Mouse (Mus musculus): ENCODE measurements around the gene Pinlyp. TPM values are rescaled to one million over a fixed set of nuclear protein-coding genes. Genes with fewer than 3 reads are reported as not detected.

Gene Pinlyp
- total RNA-seq, 2 experiments from 2014 or later: not detected

DNA sequence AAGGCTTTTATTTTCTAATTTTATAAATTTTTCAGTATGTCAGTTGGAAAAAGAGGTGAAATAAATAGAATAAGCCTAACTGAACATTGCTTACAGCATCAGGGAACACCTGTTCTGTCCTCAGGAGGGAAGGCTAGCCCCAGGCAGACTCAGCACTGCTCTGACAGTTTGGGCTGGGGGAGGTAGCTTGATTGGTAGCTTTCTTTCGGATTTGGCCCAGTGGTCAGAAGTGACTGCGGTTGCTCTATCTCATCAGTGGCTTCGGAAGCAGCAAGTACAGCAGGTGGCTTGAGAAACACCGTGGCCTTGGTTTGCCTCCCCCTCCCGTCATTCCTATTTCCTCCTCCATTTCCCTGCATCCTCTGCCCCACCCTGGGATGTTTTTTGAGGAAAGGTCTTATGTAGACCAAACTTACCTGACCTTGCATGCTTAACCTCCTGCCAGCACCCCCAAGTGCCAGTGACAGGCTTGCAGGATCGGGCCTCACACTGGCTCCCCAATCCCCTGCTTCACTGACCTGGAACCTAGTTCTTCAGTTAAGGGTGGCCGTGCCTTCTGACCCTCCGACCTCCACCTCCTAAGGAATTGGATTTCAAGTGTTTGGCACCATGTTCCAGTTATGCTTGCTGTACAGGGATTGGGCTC lies 17.4 kb upstream of the Pinlyp start:
- no peak for DNase-seq

DNA sequence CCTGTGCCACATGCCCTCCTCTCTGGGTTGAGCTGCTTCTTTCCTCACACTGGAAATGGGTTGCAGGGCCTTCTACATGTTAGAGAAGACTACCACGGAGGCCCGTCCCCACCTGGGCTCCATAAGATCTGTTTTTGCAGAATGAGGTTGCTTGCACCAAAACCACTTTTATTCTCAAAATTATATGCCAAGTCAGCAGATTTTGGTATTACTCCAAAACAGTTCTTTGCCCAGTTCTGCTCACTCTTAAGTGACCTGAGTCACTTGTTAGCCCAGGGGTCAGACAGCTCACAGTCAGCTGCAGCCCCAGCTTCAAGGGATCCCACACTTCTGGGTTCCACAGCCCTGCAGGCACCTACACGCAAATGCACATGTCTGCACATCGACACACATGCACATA lies 15.5 kb upstream of the Pinlyp start:
- no peak for DNase-seq

DNA sequence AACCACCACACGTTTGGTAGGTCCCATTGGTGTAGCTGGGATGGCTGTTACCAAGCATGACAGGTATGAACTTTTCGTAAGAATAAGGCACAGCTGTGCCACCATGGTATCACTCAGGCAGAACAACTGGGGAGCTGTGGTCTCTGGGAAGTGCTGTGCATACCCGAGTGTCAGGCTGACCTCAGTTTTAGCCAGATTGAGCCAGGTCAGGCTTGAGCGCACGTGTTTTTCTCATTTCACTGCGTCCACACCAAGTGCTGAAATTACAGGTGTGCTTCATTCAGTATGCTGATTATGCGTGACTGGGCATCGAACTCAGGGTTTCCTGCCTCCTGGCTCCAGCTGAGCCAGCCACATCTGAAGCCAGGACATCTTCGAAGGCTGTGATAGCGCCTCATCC lies 9.9 kb upstream of the Pinlyp start:
- DNase-seq: no peak

DNA sequence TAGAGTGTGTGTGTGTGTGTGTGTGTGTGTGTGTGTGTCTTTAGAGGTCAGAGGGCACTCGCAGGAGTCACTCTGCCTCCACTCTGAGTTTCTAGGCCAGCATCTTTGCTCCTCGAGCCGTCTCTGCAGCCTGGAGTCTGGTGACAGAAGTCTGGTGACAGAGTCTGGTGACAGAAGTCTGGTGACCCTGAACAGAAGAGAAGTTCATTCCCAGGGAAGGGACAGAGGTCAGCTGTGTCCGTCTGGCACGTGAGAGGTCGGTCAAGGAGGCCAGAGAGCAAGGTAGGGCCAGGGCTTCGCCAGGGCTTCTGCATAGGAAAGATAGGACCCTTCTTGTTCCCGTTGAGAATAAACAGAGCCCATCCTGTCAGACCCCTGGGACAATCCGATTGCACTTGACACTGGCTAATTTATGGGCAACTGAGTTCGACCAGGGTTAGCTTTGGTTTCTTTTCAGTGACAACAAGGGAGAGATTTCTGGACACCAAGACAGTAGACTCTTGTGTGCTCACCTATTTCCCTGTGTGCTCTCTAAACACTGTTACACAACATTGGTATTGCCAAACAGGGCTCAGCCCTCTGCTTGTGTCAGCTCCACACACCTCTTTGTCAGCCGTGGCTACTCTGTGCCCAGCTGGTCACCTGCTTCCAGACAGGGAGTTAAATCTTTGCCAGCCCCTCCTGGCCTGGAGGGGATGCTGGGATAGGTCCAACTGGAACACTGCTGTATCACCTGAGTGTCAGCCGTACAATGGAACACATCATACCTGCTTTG lies 6.3 kb upstream of the Pinlyp start:
- no peak for DNase-seq

DNA sequence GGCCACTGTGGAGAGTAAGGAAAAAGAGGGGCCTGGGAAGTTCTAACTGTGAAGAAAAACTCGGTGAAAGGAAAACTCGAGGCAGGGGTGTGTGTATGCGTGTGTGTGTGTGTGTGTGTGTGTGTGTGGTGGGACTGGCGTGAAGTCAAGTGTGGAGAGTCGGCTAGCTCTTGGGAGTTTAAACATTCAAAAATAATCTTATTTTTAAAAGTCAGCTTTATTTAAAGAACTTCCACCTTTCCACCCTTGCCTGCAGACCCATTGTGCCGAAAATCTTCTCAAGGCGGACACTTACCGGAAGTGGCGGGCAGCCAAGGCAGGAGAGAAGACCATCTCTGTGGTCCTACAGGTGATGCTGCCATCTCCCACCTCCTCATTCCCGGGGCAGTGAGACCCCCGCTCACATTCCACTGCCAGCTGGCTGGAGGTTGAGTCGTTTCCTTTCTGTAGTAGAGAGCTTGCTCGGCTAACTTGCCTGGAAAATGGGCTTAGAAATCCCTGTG lies 1.7 kb upstream of the Pinlyp start:
- DNase-seq: no peak

DNA sequence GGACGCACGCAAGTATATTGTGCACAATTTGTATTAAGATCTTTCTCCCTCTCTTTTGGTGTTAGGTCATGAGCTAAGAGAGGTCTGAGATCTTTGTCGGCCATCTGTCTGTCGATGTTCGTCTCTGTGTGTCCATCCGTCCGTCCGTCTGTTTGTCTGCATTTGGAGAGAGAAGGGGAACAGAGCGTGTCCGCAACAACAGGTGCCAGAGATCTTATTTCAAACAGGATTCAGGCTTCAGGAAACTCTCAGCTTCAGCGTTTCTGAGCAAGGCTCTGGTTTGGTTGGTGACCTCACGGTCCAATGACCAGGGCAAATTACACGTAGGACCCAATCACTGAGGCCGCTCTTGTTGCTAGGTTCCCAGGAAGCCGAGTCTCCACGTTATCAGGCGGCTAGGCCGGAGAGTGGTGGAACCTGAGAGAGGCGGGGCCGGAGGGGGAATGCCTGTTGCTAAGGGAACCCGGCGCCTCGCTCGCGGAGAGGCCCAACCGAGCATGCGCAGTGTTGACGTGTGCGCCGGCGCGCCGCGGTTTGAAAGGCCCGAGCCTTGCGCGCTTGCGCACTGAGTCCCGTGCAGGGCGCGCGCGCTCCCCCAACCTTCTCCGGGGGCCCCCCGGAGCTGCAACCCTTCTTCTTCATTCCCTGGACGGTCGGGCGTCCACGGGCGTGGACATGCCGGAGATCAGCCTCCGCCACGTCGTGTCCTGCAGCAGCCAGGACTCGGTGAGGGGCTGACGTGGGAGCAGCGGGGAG lies 894 bp upstream of the Pinlyp start:
- DNase-seq: peak; percentile 99

DNA sequence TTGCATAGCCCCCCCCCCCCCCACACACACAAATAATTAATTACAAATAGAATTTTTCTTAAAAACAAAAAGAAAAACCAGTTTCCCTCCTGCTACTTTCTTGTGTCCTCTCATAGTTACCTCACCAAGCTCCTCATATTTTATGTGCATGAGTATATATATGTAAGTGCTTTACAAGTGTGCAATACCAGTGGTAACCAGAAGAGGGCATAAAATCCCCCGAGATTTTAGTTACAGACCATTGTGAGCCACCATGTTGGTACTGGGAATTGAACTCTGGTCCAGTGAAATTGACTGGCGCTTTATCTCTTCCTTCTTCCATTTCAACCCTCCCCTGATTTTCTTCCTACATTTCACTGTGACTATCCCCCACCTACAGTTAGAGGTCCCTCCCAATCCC lies 1.4 kb downstream of the Pinlyp start:
- no peak for DNase-seq

DNA sequence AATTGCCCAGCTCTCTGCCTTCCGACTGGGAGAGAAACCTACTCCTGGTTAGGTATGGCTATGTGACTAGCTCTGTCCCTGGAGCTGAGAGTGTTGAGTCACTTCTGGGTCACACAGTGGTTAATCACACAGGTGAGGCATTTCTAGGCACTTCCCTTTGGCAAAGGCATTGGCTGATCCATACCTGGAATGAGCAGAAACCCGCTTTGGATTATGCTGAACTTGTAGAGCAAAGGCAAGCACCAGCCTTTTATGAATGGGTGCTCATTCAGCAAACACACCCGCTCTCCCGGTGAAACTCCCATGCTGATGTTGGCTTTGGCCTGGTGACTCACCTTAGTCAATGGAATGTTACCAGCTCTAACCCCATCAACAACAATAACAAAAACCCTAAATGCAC lies 6.2 kb downstream of the Pinlyp start:
- no peak for DNase-seq

DNA sequence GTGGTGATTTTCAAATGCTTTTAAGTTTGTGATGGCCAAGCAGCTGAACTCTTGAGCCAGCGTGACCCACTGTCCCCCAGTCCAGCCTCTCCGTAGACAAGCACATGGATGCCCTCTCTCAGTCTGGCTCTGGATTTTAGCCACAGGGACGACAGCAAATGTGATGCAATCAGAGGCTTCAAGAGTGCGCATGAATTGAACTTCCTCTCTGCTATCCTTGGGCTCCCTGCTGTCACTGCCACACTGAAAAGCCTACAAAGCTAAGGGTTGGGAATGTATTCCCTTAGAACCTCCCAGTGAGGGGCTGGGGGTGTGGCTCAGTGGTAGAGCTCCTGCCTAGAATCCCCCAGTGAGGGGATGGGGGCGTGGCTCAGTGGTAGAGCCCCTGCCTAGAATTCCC lies 7.2 kb downstream of the Pinlyp start:
- no peak for DNase-seq

DNA sequence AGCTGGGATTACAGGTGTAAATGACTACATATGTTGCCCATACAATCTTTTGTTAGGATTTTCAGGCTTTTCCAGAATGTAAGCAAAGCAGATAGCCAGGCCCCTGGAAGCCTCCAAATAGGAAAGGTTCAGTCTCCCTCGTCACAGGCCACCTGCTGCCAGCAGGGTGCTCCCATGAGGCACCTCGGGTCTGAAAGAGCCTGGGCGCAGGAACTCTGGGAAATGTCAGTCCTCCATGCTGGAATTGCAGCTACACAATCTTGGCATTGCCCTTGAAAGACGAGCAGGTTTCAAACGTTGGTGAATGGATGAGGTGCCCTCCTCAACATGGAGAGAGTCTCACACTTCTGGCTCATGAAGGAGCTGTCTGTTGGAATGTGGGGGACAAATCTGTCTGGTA lies 7.8 kb downstream of the Pinlyp start:
- no peak for DNase-seq

DNA sequence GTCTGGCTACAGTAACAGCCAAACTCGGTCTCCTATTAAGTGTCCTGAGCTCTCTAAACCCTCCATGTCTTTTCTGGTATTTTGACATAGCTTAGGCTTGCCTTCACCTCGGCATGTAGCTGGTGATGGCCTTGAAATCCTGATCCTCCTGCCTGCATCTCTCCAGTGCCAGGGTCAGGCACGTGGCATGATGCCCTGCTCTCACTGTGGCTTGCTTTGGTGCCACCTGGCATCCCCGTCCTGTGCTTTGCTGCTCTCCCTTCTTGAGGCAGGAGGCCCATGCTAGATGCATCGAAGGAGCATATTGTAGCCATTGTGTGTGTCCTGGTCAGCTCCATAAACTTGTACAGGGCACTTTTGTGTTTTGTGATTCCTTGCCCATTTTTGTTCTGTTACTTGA lies 8.3 kb downstream of the Pinlyp start:
- DNase-seq: no peak

DNA sequence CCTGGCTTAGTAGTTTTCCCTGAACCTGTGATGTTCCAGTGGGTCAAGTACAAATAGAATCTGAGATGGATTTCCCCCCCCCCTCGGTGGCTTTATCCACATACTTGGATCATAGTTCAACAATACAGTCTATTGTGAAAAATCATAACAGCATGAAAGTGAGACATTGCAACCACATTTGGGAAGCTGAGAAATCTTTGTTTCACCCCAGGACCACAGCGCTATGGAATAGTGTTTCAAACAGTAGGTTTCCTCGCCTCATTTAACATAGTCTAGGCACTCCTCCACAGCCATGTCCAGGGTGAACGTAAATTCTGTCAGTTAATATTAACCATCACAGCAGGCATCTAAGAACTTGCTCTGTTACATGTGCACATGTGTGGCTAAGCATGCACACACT lies 8.8 kb downstream of the Pinlyp start:
- no peak for DNase-seq

DNA sequence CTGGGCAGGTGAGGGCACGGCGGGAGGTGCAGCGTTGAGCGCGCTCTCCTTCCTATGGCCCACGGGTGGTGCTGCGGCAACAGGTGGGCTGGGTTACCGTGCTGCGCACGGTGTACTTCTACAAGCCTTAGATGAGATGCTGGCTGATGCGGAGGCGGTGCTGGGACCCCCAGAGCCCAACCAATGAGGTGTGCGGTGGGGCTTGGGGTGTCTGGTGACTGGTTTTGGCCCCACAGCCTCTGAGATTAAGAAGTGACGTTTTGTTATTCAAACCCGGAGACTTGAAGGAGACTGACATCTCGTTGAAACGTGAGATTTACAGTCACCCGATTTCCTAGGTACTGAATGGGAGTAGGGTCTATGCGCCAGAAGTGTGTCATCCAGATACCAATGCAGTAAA lies 11.6 kb downstream of the Pinlyp start:
- no peak for DNase-seq

DNA sequence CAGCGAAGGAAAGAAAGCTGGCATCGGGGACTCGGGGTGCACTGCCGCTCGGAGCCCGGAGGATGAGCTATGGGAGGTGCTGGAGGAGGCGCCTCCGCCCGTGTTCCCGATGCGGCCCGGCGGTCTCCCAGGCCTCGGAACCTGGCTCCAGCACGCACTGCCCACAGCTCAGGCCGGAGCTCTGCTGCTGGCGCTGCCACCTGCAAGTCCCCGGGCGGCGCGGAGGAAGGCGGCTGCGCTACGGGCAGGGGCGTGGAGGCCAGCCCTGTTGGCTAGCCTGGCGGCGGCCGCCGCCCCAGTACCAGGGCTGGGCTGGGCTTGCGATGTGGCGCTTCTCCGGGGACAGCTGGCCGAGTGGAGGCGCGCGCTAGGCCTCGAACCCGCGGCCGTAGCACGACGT lies 12.1 kb downstream of the Pinlyp start:
- no peak for DNase-seq

DNA sequence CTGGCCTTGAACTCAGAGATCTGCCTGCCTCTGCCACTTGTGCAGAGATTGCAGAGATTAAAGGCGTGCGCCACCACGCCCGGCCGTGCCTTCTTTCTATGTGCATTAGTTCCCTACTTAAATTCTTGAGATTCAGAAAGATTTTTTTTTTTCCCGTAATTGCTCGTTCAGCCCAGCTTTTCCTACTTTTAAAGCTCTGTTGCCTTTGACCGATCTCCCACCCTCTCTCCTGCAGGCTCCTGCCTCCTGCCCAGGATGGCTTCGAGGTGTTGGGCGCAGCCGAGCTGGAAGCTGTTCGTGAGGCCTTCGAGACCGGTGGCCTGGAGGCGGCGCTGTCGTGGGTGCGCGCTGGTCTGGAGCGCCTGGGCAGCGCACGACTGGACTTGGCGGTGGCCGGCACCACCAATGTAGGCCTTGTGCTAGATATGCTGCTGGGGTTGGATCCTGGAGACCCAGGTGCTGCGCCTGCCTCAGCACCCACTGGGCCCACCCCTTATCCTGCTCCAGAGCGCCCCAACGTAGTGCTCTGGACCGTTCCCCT lies 12.8 kb downstream of the Pinlyp start:
- DNase-seq: no peak

DNA sequence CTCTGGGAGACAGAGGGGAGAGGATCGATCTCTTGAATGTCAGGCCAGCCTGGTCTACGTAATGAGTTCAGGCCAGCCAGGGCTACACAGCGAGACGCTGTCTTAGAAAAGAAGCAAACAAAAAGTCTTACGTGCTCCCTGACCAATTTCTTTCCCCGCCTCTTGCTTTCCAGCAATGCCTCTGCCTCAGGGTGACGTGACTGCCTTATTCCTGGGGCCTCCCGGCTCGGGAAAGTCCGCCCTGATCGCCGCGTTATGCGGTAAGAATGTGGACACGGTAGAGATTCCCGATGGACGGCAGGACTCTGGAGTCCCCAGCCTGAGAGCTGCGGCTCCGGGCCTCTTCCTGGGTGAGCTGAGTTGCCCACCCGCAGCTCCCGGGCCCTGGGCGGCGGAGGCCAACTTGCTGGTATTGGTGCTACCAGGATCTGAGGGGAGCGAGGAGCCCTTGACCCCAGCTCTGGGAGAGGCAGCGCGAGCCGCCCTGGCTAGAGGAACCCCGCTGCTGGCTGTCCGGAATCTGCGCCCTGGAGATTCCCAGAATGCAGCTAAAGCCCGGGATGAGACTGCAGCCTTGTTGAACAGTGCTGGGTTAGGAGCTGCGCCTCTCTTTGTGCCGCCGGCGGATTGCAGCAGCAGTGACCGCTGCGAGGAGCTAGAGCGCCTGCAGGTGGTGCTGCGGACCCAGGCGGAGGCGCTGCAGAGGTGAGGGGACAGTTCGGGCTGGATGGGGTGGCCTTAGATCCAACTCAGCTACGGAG lies 14.5 kb downstream of the Pinlyp start:
- peak; percentile 68 for DNase-seq

DNA sequence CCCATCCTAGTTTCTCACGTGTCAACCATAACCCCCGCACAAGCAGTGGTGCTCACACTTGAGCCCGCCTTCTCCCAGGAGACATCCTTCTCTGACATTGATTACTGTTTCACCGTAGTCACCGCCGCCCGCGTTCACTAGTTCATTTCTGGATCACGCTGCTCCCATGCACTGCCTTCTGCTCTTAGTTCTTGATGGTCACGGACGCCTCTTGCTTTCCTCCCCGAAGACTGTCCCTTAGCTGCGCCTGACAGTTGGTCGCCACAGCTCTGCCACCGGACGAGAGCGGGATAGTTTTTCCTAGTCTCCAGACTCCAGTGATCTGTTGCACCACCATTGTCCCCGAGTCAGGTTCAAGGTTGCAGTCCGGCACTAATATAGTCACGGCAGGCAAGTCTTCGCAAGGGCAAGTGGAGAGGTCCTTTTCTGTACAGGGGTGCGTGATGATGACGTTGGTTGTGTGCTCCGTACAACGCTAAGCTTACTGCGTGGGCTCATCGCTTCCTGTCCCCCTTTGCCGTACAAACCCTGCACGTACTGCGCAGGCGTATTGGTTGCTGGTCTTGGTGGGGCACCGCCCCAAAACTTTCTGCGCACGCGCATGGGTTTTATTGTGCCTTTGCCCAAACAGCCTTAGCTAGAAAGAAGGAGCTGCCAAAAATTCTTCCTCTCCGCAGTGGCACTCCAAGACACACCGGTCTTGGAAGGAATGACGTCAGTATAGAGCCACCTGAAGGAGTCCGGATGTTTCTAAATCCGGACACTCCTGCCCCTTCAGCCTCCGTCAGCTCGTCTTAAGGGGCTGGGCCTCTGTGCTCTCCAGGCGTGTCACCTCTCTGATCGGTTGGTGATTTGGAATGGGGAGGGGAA lies 15.6 kb downstream of the Pinlyp start, which contains the start of gene Irgq:
TSS of gene Irgq (plus strand) at position 628 of the 870 bp plus-strand sequence.
- peak; percentile 96 for DNase-seq

DNA sequence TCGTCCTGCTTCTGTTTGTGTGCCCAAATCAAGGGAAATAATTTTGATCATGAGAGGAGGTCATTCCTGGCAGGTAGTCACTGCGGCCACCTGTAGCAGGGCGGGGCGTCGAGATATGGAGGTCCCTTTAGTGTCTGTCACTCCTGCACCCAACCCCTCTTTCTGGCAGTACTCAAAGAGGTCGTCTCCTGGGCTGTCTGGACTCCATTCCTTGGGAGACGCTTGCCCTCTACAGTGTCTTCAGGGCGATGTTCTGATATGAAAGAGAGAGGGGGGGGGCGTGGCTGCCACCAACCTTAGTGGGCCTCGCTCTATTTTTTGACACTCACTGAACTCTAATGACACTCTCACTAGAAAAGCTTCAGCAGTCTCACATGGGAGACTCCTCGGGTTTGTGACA lies 16.3 kb downstream of the Pinlyp start:
- DNase-seq: no peak

DNA sequence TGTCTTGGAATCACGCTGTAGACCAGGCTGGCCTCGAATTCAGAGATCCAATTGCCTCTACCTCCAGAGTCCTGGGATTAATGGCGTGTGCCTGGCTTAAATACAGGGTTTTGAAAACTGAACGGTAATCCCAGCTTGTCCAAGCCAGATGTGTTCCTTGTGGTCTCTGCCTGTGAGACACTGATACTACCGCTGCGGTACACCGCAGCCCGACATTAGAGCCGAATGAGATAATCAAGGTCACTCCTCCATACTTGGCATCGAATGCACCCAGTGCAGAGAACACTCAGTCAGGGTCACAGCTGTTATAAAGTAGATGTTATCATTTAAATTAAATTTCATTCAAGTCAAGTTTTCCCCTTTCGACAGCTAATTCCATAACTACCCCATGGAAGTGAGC lies 17.1 kb downstream of the Pinlyp start:
- no peak for DNase-seq

DNA sequence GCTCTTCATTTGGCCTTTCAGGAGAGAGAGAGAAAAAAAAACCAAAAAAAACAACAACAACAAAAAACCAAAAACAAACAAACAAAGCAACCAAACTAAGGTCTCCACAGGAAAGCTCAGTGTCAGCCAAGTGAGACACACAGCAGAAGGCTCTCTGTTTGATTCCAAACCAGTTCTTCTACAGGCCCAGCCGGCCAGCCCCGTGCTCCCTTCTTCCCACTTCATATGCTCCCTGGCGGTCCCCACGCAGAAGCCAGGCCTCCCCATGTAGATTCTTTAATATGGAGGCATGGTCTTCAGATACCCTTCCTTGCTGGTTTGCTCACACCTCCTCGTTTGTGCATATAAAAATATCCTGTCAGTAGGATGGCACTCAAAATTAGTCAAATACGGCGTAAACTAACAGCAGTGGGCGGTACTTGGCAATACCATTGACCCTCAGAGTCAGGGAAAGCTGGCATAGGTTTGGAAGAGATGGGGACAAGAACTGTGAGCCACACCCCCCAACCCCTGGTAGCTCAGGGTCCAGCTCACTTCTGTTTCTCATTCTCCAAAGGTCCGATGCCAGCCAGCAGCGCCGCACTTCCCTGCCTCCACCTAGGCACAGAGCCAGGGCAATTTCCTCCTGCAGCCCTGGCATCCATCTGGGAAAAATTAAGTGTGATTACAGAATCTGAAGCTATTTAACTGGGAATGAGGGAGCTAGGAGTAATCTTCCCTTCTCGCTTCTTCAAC lies 20.1 kb downstream of the Pinlyp start:
- no peak for DNase-seq
